Mouse (Mus musculus): ENCODE data around the gene Tmem38b.

GRCm38 (mm10) chr4:53895335-53895734 lies 69.5 kb downstream of the Tmem38b start:
- no peak for TF ChIP-seq EP300 (IDR thresholded peaks at IDR 0.05; ENCODE audit: insufficient read depth, low read depth, low read length)
- no peak for TF ChIP-seq POLR2A (IDR thresholded peaks at IDR 0.05; ENCODE audit: insufficient read depth, low read depth, low read length)
- TF ChIP-seq CTCF (IDR thresholded peaks at IDR 0.05), result no peak

Data from heart, adult 2 months (tissue).